Mouse (Mus musculus) limb, embryonic 13.5 days (tissue): ENCODE results near the gene Ajap1. TPM values are rescaled to one million over a fixed set of nuclear protein-coding genes. Genes with fewer than 3 reads are reported as not detected.

ENCODE experiments used
- ATAC-seq: fragments of 200-750 bp; cut with Nextera tagmentation; 2 replicates; pipeline ENCODE4 v1.8.0; 2017; ENCODE audit warnings: low read depth, moderate number of reproducible peaks, moderate TSS enrichment; ENCODE audit not compliant: low FRiP score
- H3K27ac ChIP-seq: fragments of 300-500 bp; sonication (generic); 2 replicates; pipeline ENCODE4 v1.5.1; 2015; ENCODE audit warnings: inconsistent platforms, mild to moderate bottlenecking, moderate library complexity
- H3K27me3 ChIP-seq: fragments of 300-500 bp; sonication (generic); 2 replicates; pipeline ENCODE4 v1.6.1; 2015; ENCODE audit warnings: mild to moderate bottlenecking, inconsistent platforms
- H3K36me3 ChIP-seq: fragments of 300-500 bp; sonication (generic); 2 replicates; pipeline ENCODE4 v1.6.1; 2015; ENCODE audit warnings: inconsistent platforms, mild to moderate bottlenecking, moderate library complexity
- H3K4me1 ChIP-seq: fragments of 300-500 bp; sonication (generic); 2 replicates; pipeline ENCODE4 v1.6.1; 2015; ENCODE audit warnings: inconsistent platforms
- H3K4me2 ChIP-seq: fragments of 300-500 bp; sonication (generic); replicated peaks from 2 replicates; pipeline ENCODE4 v1.6.1; 2015; ENCODE audit warnings: inconsistent platforms, mild to moderate bottlenecking, moderate library complexity
- H3K4me3 ChIP-seq: fragments of 300-500 bp; sonication (generic); 2 replicates; pipeline ENCODE4 v1.5.1; 2015; ENCODE audit warnings: moderate library complexity, mild to moderate bottlenecking, inconsistent platforms
- H3K9ac ChIP-seq: fragments of 300-500 bp; sonication (generic); 2 replicates; pipeline ENCODE4 v1.6.1; 2015; ENCODE audit warnings: mild to moderate bottlenecking, inconsistent platforms
- H3K9me3 ChIP-seq: fragments of 300-500 bp; sonication (generic); 2 replicates; pipeline ENCODE4 v1.6.1; 2016; ENCODE audit warnings: inconsistent platforms
- WGBS: fragments of 180-500 bp; shearing (Covaris S2); methylation state at CpG from one replicate; pipeline ENCODE4 v1.1.7; 2015; 5-methylcytosine and 5-hydroxymethylcytosine counted together
- polyA plus RNA-seq: library from polyadenylated mRNA; unstranded; fragments of >200 nt; fragmentation: Nextera tagmentation; extraction: Ambion mirVana; gene quantifications from 2 replicates; pipeline ENCODE4 v1.2.1, GENCODE M21; 2015

Gene Ajap1
- polyA plus RNA-seq, 1 experiment from 2014 or later: 0.99 TPM

GRCm38 (mm10) chr4:153381433-153381832 lies 101.2 kb downstream of the Ajap1 start:
- Histone ChIP-seq H3K9me3 (peaks cover 7% of the 10 kb centered on the region; the same call in 1 of the 2 replicates), H3K4me1 (0 out of 2 replicates have a peak, but pooled peaks cover 3% of the 10 kb centered on the region), H3K27ac (no peak overlapping the region), H3K27me3 (0 out of 2 replicates have a peak, but pooled peaks cover 3% of the 10 kb centered on the region), H3K9ac (no peak overlapping the region), H3K36me3 (no peaks in the 10 kb centered on the region), H3K4me2 (no peak overlapping the region), H3K4me3 (no peak overlapping the region)
- 77% methylated on average over 7 of the region's 7 CpGs for whole genome bisulfite sequencing
- no peak for ATAC-seq

DNA sequence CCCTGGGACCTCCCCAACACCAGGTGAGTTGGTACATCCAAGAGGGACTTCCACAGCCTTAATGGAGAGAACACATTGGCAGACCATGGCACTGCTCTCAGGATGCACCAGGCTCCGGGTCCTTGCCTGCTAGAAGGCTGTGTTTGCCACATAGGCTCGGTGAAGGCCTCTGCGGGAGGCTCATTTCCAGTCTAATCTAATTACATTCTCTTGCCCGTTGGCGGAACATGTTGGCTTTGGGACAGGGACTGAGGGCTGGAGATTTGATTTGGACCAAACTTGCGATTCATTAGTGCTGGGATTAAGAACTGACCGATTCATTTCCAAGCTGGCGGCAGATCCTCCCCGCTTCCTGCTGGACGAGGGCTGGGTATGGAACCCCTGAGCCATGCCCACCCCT lies 101.7 kb downstream of the Ajap1 start:
- Histone ChIP-seq H3K27me3 (0 out of 2 replicates have a peak, but pooled peaks cover 3% of the 10 kb centered on the region), H3K9me3 (peaks cover 7% of the 10 kb centered on the region; the same call in 1 of the 2 replicates), H3K36me3 (no peaks in the 10 kb centered on the region), H3K4me3 (no peak overlapping the region), H3K27ac (no peak overlapping the region), H3K4me2 (no peak overlapping the region), H3K4me1 (0 out of 2 replicates have a peak, but pooled peaks cover 3% of the 10 kb centered on the region), H3K9ac (no peak overlapping the region)
- 85% methylated on average over 10 of the region's 10 CpGs for WGBS
- no peak for ATAC-seq

DNA sequence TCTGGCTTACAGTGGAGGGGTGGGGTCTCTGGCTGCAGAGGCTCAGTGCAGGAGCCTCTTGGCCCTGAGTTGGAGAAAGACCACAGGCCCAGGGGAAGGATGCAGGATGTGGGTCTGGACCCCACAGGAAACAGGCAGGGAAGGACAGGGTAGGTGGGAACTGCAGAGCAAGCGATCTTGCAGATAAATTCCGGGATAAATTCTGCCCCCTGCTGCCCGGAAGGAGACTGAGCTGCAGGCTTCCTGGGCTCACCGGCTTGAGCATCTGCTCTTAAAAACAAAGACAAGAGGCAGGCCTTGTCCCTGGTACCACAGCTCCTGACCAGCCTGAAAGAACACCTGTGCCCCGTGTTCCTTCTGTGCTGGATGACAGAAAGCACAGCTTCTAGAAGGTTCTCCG lies 104.6 kb downstream of the Ajap1 start:
- Histone ChIP-seq H3K9ac (no peak overlapping the region), H3K36me3 (no peaks in the 10 kb centered on the region), H3K4me2 (no peak overlapping the region), H3K9me3 (peaks cover 5% of the 10 kb centered on the region; the same call in 1 of the 2 replicates), H3K27ac (no peak overlapping the region), H3K4me1 (0 out of 2 replicates have a peak, but pooled peaks cover 3% of the 10 kb centered on the region), H3K27me3 (0 out of 2 replicates have a peak, but pooled peaks cover 3% of the 10 kb centered on the region), H3K4me3 (no peak overlapping the region)
- 14% methylated on average over 6 of the region's 6 CpGs for WGBS
- no peak for ATAC-seq

GRCm38 (mm10) chr4:153374233-153374632 lies 108.4 kb downstream of the Ajap1 start:
- Histone ChIP-seq H3K9ac (no peak overlapping the region), H3K4me3 (no peak overlapping the region), H3K4me1 (0 out of 2 replicates have a peak, but pooled peaks cover 3% of the 10 kb centered on the region), H3K36me3 (no peaks in the 10 kb centered on the region), H3K27me3 (0 out of 2 replicates have a peak, but pooled peaks cover 4% of the 10 kb centered on the region), H3K4me2 (no peak overlapping the region), H3K9me3 (no peaks in the 10 kb centered on the region), H3K27ac (no peak overlapping the region)
- WGBS: 76% methylated on average over 6 of the region's 6 CpGs
- no peak for ATAC-seq

DNA sequence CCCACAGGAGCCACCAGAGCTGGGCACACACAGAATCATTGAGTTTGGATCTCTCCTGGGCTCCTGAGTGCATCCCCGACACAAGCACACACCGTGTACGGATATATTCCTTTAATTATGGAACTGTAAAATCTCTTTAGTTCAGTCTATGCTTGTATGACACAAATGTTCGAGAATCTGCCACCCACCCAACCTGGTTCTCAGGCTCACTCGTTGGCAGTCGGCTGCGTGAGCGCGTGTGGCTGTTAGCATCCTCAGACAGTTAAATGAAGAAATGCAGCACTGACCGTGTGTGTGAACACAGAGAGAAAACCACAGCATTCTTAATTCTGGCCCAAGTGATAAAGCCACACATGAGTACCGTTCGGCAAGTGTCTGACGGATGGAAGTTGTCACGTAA lies 109.5 kb downstream of the Ajap1 start:
- Histone ChIP-seq H3K4me3 (no peak overlapping the region), H3K27me3 (0 out of 2 replicates have a peak, but pooled peaks cover 4% of the 10 kb centered on the region), H3K36me3 (no peaks in the 10 kb centered on the region), H3K9ac (no peak overlapping the region), H3K27ac (no peak overlapping the region), H3K4me1 (peaks cover 11% of the 10 kb centered on the region; the same call in 1 of the 2 replicates), H3K9me3 (no peaks in the 10 kb centered on the region), H3K4me2 (no peak overlapping the region)
- no peak for ATAC-seq
- WGBS: 89% methylated on average over 14 of the region's 14 CpGs

- H3K36me3 ChIP-seq: no peaks in the 10 kb centered on the region
- no peak overlapping the region for H3K9ac ChIP-seq
- WGBS: 14% methylated on average over 10 of the region's 10 CpGs
- ATAC-seq: no peak
- no peak overlapping the region for H3K27ac ChIP-seq
- no peak overlapping the region for H3K4me3 ChIP-seq
- peaks cover 12% of the 10 kb centered on the region; the same call in 1 of the 2 replicates for H3K4me1 ChIP-seq
- peak overlapping the region; percentile 35 for H3K4me2 ChIP-seq
- 0 out of 2 replicates have a peak, but pooled peaks cover 4% of the 10 kb centered on the region for H3K27me3 ChIP-seq
- H3K9me3 ChIP-seq: no peaks in the 10 kb centered on the region
These were observed 113.9 kb downstream of the Ajap1 start for GRCm38 (mm10) chr4:153368620-153369159.

DNA sequence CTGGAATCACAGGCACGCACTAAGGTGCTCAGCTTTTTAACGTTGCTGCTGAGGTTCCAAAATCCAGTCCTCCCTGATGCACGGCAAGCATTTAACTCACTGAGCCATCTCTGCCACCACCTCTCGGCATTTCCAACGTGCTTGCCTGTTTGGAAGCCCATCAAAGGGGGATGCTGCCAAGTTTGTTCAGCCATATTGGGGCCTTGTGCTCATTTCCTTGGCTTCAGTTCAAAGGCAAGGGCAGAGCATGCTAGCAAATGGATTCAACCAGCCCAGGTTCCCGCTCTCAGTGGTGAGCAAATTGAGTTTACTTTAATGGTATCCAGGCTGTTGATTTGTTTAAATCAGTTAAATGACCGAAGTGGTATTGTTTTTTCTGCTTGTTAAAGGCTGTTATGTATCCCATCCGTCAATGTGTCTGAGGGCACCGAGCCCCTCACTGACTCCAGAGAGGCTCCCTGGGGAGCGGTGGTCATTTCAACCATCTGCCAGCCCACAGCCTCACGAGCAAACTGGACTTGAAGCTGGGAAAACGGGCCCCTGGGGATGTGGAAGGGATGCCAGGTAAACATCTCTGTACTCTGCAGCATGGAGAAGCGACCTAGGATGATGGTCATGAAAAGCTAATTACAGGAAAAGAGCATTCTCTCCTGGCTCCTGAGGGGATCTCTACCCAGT lies 121.6 kb downstream of the Ajap1 start:
- Histone ChIP-seq H3K4me1 (no peaks in the 10 kb centered on the region), H3K36me3 (no peaks in the 10 kb centered on the region), H3K4me2 (no peak overlapping the region), H3K9me3 (no peaks in the 10 kb centered on the region), H3K27me3 (0 out of 2 replicates have a peak, but pooled peaks cover 4% of the 10 kb centered on the region), H3K9ac (no peak overlapping the region), H3K27ac (no peak overlapping the region), H3K4me3 (no peak overlapping the region)
- no peak for ATAC-seq
- WGBS: 28% methylated on average over 13 of the region's 13 CpGs

GRCm38 (mm10) chr4:153358243-153358550 lies 124.4 kb downstream of the Ajap1 start:
- Histone ChIP-seq H3K4me2 (no peak overlapping the region), H3K9ac (no peak overlapping the region), H3K9me3 (no peaks in the 10 kb centered on the region), H3K36me3 (no peaks in the 10 kb centered on the region), H3K27ac (no peak overlapping the region), H3K27me3 (0 out of 2 replicates have a peak, but pooled peaks cover 4% of the 10 kb centered on the region), H3K4me3 (no peak overlapping the region), H3K4me1 (no peaks in the 10 kb centered on the region)
- ATAC-seq: no peak
- 65% methylated on average over 7 of the region's 7 CpGs for WGBS

GRCm38 (mm10) chr4:153357539-153358242 lies 124.9 kb downstream of the Ajap1 start:
- Histone ChIP-seq H3K4me1 (no peaks in the 10 kb centered on the region), H3K9ac (no peak overlapping the region), H3K4me3 (no peak overlapping the region), H3K4me2 (no peak overlapping the region), H3K9me3 (no peaks in the 10 kb centered on the region), H3K27ac (no peak overlapping the region), H3K36me3 (no peaks in the 10 kb centered on the region), H3K27me3 (0 out of 2 replicates have a peak, but pooled peaks cover 4% of the 10 kb centered on the region)
- 36% methylated on average over 9 of the region's 9 CpGs for WGBS
- no peak for ATAC-seq

DNA sequence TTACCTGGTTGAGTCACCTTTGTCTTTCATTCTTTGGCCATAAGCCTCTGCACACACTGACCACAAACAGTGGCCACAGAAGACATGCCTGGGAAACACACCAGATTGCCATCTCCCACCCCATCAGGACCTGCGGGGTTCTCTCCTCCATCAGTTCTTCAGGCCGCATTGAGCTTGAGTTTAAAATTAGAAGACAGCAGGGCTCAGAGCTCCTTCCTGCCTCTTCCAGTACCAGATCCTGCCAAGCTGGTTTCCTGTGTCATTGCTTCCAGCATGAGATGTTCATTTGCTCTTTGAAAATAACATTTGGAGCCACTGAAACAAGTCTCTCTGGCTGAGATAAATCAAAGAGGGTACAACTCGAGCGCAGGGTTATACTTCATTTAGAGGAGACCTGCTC lies 126.4 kb downstream of the Ajap1 start:
- Histone ChIP-seq H3K4me1 (no peaks in the 10 kb centered on the region), H3K9ac (no peak overlapping the region), H3K4me2 (no peak overlapping the region), H3K36me3 (no peaks in the 10 kb centered on the region), H3K27me3 (0 out of 2 replicates have a peak, but pooled peaks cover 1% of the 10 kb centered on the region), H3K27ac (no peak overlapping the region), H3K4me3 (no peak overlapping the region), H3K9me3 (no peaks in the 10 kb centered on the region)
- no peak for ATAC-seq
- 85% methylated on average over 4 of the region's 4 CpGs for WGBS

DNA sequence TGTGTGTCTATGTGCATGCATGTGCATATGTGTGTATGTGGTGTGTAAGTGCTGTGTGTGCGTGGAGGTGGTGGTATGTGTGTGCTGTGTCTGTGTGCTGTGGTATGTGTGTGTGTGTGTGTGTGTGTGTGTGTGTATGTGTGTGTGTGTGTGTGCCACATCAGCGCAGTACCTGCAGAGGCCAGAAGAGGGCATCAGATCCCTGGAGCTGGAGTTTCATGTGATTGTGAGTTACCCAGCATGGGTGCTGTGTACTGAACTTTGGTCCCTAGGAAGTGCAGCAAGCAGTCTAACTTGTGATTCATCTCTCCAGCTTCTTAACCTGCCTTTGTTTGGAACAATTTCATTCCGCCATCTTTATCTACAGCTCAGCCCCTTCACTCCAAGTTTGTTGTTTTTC lies 137.6 kb downstream of the Ajap1 start:
- Histone ChIP-seq H3K27me3 (no peaks in the 10 kb centered on the region; the same call in 1 of the 2 replicates), H3K4me1 (0 out of 2 replicates have a peak, but pooled peaks cover 3% of the 10 kb centered on the region), H3K4me2 (no peak overlapping the region), H3K9ac (no peak overlapping the region), H3K36me3 (no peaks in the 10 kb centered on the region), H3K9me3 (no peaks in the 10 kb centered on the region; the same call in 1 of the 2 replicates), H3K27ac (no peak overlapping the region), H3K4me3 (no peak overlapping the region)
- ATAC-seq: no peak
- 98% methylated on average over 3 of the region's 3 CpGs for WGBS

GRCm38 (mm10) chr4:153340887-153341286 lies 141.7 kb downstream of the Ajap1 start:
- Histone ChIP-seq H3K9ac (no peak overlapping the region), H3K4me1 (0 out of 2 replicates have a peak, but pooled peaks cover 3% of the 10 kb centered on the region), H3K27me3 (no peaks in the 10 kb centered on the region), H3K4me3 (no peak overlapping the region), H3K27ac (no peak overlapping the region), H3K36me3 (no peaks in the 10 kb centered on the region), H3K9me3 (no peaks in the 10 kb centered on the region; the same call in 1 of the 2 replicates), H3K4me2 (no peak overlapping the region)
- ATAC-seq: no peak
